Mouse (Mus musculus): ENCODE measurements around the gene Stc2. TPM values are rescaled to one million over a fixed set of nuclear protein-coding genes. Genes with fewer than 3 reads are reported as not detected.

Gene Stc2
- polyA plus RNA-seq, 1 experiment from 2014 or later, result 3.4 TPM

- no peaks in the 10 kb centered on the region for H3K9me3 ChIP-seq
- peaks cover 36% of the 10 kb centered on the region for H3K36me3 ChIP-seq (replicated peaks)
- WGBS, result 85% methylated on average over 3 of the region's 3 CpGs
- peaks cover 2% of the 10 kb centered on the region; the same call in 1 of the 2 replicates for H3K27me3 ChIP-seq (ENCODE audit: poor library complexity, severe bottlenecking)
- H3K4me1 ChIP-seq, result no peaks in the 10 kb centered on the region
- no peak overlapping the region for H3K4me3 ChIP-seq
- DNase-seq (ENCODE audit: extremely low spot score, low spot score), result no peak
- H3K27ac ChIP-seq, result no peak overlapping the region
Observed at GRCm38 (mm10) chr11:31362330-31362729, 7.5 kb downstream of the Stc2 start.

GRCm38 (mm10) chr11:31361047-31361446, 8.8 kb downstream of the Stc2 start:
- H3K27ac ChIP-seq, result no peak overlapping the region
- no peaks in the 10 kb centered on the region for H3K9me3 ChIP-seq
- DNase-seq (ENCODE audit: extremely low spot score, low spot score), result no peak
- WGBS, result 97% methylated on average over 4 of the region's 4 CpGs
- H3K4me3 ChIP-seq, result no peak overlapping the region
- no peaks in the 10 kb centered on the region for H3K27me3 ChIP-seq (ENCODE audit: poor library complexity, severe bottlenecking)
- H3K36me3 ChIP-seq (replicated peaks), result peaks cover 32% of the 10 kb centered on the region
- H3K4me1 ChIP-seq, result no peaks in the 10 kb centered on the region

DNA sequence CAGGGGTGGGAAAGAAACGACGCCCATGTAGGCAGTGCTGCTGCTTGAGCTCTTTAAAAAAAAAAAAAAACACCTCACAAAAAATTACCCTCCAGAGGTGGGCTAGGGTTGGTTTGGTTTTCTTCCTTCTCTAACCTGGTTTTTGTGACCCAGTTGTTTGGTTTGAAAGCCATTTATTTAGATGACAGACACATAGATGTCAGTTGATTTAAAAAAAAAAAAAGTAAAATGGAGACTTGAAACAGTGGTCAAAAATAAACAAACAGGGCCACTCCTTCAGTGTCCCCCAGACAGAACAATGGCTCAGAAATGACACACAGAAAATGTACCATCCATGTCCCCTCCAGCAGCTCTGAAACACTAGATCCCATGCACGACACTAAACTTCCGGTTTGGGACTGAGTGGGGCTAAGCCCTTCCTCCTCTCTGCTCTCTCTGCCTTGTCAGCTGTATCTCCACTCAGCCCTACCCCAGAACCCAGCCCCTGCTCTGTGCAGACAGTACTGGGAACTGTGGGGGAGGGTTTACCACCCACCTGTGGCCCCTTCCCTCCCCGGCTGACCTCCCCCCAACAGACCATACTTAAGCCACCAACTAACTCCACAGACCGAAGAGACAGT, 10.5 kb downstream of the Stc2 start:
- no peak overlapping the region for H3K4me3 ChIP-seq
- no peaks in the 10 kb centered on the region for H3K27me3 ChIP-seq (ENCODE audit: poor library complexity, severe bottlenecking)
- H3K27ac ChIP-seq, result no peak overlapping the region
- DNase-seq (ENCODE audit: extremely low spot score, low spot score), result no peak
- H3K4me1 ChIP-seq, result no peaks in the 10 kb centered on the region
- peaks cover 17% of the 10 kb centered on the region for H3K36me3 ChIP-seq (replicated peaks)
- no peaks in the 10 kb centered on the region for H3K9me3 ChIP-seq
- 85% methylated on average over 6 of the region's 6 CpGs for WGBS

- 88% methylated on average over 5 of the region's 5 CpGs for WGBS
- no peaks in the 10 kb centered on the region for H3K4me1 ChIP-seq
- H3K27ac ChIP-seq, result no peak overlapping the region
- peaks cover 17% of the 10 kb centered on the region for H3K36me3 ChIP-seq (replicated peaks)
- DNase-seq (ENCODE audit: extremely low spot score, low spot score), result no peak
- H3K27me3 ChIP-seq (ENCODE audit: poor library complexity, severe bottlenecking), result no peaks in the 10 kb centered on the region
- H3K4me3 ChIP-seq, result no peak overlapping the region
- no peaks in the 10 kb centered on the region for H3K9me3 ChIP-seq
Observed at GRCm38 (mm10) chr11:31358453-31358852, 11.4 kb downstream of the Stc2 start.

- no peaks in the 10 kb centered on the region for H3K9me3 ChIP-seq
- no peaks in the 10 kb centered on the region for H3K27me3 ChIP-seq (ENCODE audit: poor library complexity, severe bottlenecking)
- H3K36me3 ChIP-seq (replicated peaks), result peaks cover 11% of the 10 kb centered on the region
- H3K27ac ChIP-seq, result no peak overlapping the region
- no peak for DNase-seq (ENCODE audit: extremely low spot score, low spot score)
- H3K4me3 ChIP-seq, result no peak overlapping the region
- H3K4me1 ChIP-seq, result no peaks in the 10 kb centered on the region
Observed at GRCm38 (mm10) chr11:31356866-31357265, 13.0 kb downstream of the Stc2 start.

- DNase-seq (ENCODE audit: extremely low spot score, low spot score), result no peak
- Histone ChIP-seq H3K4me3 (no peak overlapping the region), H3K4me1 (no peaks in the 10 kb centered on the region)
Observed at GRCm38 (mm10) chr11:31355737-31356136, 14.1 kb downstream of the Stc2 start.

GRCm38 (mm10) chr11:31354514-31354913, 15.4 kb downstream of the Stc2 start:
- 78% methylated on average over 1 of the region's 1 CpGs for WGBS
- no peak for DNase-seq (ENCODE audit: extremely low spot score, low spot score)
- Histone ChIP-seq H3K4me3 (no peak overlapping the region), H3K27ac (no peak overlapping the region), H3K36me3 (replicated peaks) (peaks cover 1% of the 10 kb centered on the region), H3K4me1 (no peaks in the 10 kb centered on the region), H3K27me3 (ENCODE audit: poor library complexity, severe bottlenecking) (no peaks in the 10 kb centered on the region), H3K9me3 (no peaks in the 10 kb centered on the region)

More at GRCm38 (mm10) chr11:31355737-31356136, 14.1 kb downstream of the Stc2 start:
- 89% methylated on average over 1 of the region's 1 CpGs for WGBS
- no peak overlapping the region for H3K27ac ChIP-seq
- peaks cover 11% of the 10 kb centered on the region for H3K36me3 ChIP-seq (replicated peaks)
- H3K9me3 ChIP-seq, result no peaks in the 10 kb centered on the region
- no peaks in the 10 kb centered on the region for H3K27me3 ChIP-seq (ENCODE audit: poor library complexity, severe bottlenecking)

Other genes with a start within 250 kb of the Stc2 start
- gene Gm17332, start 187.6 kb downstream of the Stc2 start, polyA plus RNA-seq (2016; fragmentation: Nextera tagmentation; extraction: Ambion mirVana), result not detected in 2 replicates